Mouse (Mus musculus): ENCODE results near the gene Ctps.

DNA sequence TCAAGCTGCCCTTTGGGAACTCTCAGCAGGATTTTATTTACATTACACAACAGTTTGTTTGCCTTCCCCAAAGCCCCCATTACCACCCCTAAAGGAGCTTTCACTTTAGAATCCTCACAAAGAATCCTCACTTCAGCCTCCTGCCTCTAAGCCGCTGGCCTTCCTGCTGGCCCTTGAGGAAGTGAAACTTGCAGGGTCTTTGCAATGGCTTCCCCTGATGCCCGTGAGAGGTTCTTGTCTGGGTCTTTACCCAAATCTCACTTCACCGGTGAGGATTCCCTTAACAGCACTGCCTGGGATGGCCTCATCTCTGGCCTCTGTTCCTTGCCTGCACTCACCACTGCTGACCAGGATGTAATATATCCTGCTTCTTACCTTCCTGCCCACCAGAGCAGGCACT lies 19.0 kb upstream of the Ctps start:
- TF ChIP-seq CEBPB (IDR thresholded peaks at IDR 0.05; ENCODE audit: low read depth), result no peak
- TF ChIP-seq CTCF (IDR thresholded peaks at IDR 0.05; ENCODE audit: control insufficient read depth, insufficient read depth, insufficient read length), result no peak
- TF ChIP-seq MAX (IDR thresholded peaks at IDR 0.05), result no peak
- TF ChIP-seq USF1 (IDR thresholded peaks at IDR 0.05; ENCODE audit: low read depth), result no peak
